Mouse (Mus musculus) spleen, adult 2 months (tissue): ENCODE data around the gene Oas1e.

Experiments used
- CTCF ChIP-seq: fragments of 200-500 bp; IDR thresholded peaks from 2 replicates; pipeline ENCODE4 v1.5.1; 2011; ENCODE audit warnings: mild to moderate bottlenecking, inconsistent platforms; ENCODE audit not compliant: insufficient read depth, insufficient read length, insufficient replicate concordance; ENCODE audit errors: extremely low read depth
- POLR2A ChIP-seq: fragments of 200-500 bp; IDR thresholded peaks from 2 replicates; pipeline ENCODE4 v1.6.1; 2011; ENCODE audit warnings: low read depth, low read length, inconsistent platforms

GRCm38 (mm10) chr5:120765010-120765409 lies 30.3 kb downstream of the Oas1e start:
- TF ChIP-seq CTCF (no peak), POLR2A (no peak)
